In the genomic region with DNA sequence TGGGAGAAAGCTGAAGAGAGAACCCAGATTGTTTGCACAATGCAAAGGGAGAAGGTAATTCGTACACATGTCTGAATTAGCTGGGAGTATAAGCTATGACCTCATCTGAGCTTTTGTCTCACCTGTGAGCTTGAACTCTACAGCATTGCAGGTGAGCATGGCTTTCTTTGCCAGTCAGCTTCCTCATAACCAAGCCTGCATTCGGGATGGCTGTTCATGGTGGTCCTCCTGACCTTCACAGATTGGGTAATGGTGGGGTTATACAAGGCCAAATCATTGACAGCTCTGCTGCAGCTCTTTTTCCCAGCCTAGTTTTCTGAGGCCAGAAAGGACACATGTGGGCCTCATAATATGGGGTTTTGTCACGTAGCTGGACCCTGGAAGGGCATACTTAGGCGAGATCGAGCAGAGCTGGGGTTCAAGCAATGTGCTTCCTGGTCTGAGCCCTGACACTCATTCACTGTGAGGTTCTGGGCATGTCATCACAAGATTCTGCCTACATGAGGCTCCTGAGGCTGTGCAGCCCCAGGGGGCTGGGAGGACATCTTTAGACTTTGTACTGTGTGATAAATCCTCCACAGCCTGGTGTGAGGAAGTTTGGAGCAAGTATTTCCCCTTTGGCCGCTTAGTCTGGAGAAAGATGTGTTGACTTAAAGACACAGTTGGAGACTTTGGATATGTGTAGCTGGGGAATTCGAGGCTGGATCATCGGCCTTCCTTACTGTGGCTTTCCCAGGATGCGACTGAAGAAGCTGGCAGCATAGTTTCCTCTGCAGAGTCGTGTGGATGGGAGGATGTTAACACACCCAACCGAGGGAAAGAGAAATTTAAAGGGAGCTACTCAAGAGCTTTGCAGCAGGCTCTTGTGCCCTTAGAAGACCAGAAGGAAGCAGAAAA, we compare ENCODE assay signal across 11 mouse cellular contexts. TPM values are rescaled to one million over a fixed set of nuclear protein-coding genes. Genes with fewer than 3 reads are reported as not detected.
A peak's percentile ranks its signal among the peaks of the same experiment; 100 is the strongest.
DNase-seq lines count a peak whose midpoint lies in the region; ATAC-seq and TF ChIP-seq lines count a peak whose summit lies in the region.
"Had no signal": no experiment of that assay in that cellular context is flagged by ENCODE, and none has a peak within 500 bp of the region (broad histone marks: within the 10 kb centered on the region; RNA-seq: fewer than 3 reads in every experiment).

No protein-coding gene starts in this region.

- H3K9ac ChIP-seq in forebrain, embryonic 14.5 days (ENCODE audit: low read length) = no peak overlapping the region
- H3K9ac ChIP-seq in forebrain, embryonic 12.5 days = no peak overlapping the region

- no peak for DNase-seq in forebrain, embryonic 14.5 days (ENCODE audit: low spot score)
- DNase-seq in lung, postnatal 10 days = peak; percentile 40
- DNase-seq in lung, adult 18-20 months = no peak
- peak; percentile 46 to 54 for DNase-seq in heart, postnatal 10 days
- no peak for DNase-seq in spleen, adult 18-20 months
- DNase-seq: B cell, adult 2 months; cerebellum, postnatal 36 days had no signal

- H3K27ac ChIP-seq in forebrain, embryonic 14.5 days (ENCODE audit: low read depth, low read length) = no peak overlapping the region
- H3K27ac ChIP-seq in forebrain, embryonic 12.5 days = no peak overlapping the region
- H3K27ac ChIP-seq in small intestine, adult 2 months (ENCODE audit: insufficient read depth, low read depth, low read length) = peak overlapping the region; percentile 49
- H3K27ac ChIP-seq: macrophage had no signal

- no peak for TF ChIP-seq POLR2A in small intestine, adult 2 months (IDR thresholded peaks at IDR 0.05; ENCODE audit: low read depth, low read length)

- H3K36me3 ChIP-seq in forebrain, embryonic 14.5 days (ENCODE audit: control insufficient read depth, insufficient read depth, low read length) = no peaks in the 10 kb centered on the region
- no peaks in the 10 kb centered on the region for H3K36me3 ChIP-seq in forebrain, embryonic 12.5 days (replicated peaks)
- no peaks in the 10 kb centered on the region for H3K36me3 ChIP-seq in small intestine, adult 2 months (ENCODE audit: control insufficient read depth, insufficient read depth, low read length)

- no peak overlapping the region for H3K4me2 ChIP-seq in forebrain, embryonic 14.5 days (ENCODE audit: low read length)
- H3K4me2 ChIP-seq in forebrain, embryonic 12.5 days = no peak overlapping the region

- no peaks in the 10 kb centered on the region for H3K9me3 ChIP-seq in forebrain, embryonic 14.5 days (replicated peaks; ENCODE audit: control insufficient read depth, low read length)
- no peaks in the 10 kb centered on the region for H3K9me3 ChIP-seq in forebrain, embryonic 12.5 days

- TF ChIP-seq CTCF in small intestine, adult 2 months (IDR thresholded peaks at IDR 0.05; ENCODE audit: extremely low read depth, insufficient read length, insufficient replicate concordance, low read depth, low read length) = no peak

- no peaks in the 10 kb centered on the region for H3K27me3 ChIP-seq in forebrain, embryonic 14.5 days (replicated peaks; ENCODE audit: control insufficient read depth, insufficient read depth, low read length)
- no peaks in the 10 kb centered on the region for H3K27me3 ChIP-seq in forebrain, embryonic 12.5 days
- no peaks in the 10 kb centered on the region for H3K27me3 ChIP-seq in small intestine, adult 2 months (ENCODE audit: control insufficient read depth, insufficient read depth, low read length)

- intact Hi-C loops in heart, postnatal 10 days (cut with DNase I) = loop anchor here (5.0 kb wide), 2 partner anchors 72 to 92 kb away; no protein-coding TSS in a partner anchor

- 64% methylated on average over 11 of the region's 11 CpGs for WGBS in forebrain, embryonic 14.5 days
- 69% methylated on average over 11 of the region's 11 CpGs for WGBS in forebrain, embryonic 12.5 days
- WGBS in small intestine, adult 2 months = 24% methylated on average over 11 of the region's 11 CpGs

- peaks cover 15% of the 10 kb centered on the region; the same call in 1 of the 2 replicates for H3K4me1 ChIP-seq in forebrain, embryonic 14.5 days (ENCODE audit: control insufficient read depth, insufficient read depth, low read length)
- H3K4me1 ChIP-seq in forebrain, embryonic 12.5 days = no peaks in the 10 kb centered on the region
- peaks cover 5% of the 10 kb centered on the region; the same call in 1 of the 2 replicates for H3K4me1 ChIP-seq in small intestine, adult 2 months (ENCODE audit: control insufficient read depth, insufficient read depth, insufficient read length, low read length)

- peak; percentile 24; the same call in 1 of the 2 replicates for ATAC-seq in forebrain, embryonic 14.5 days
- ATAC-seq in forebrain, embryonic 12.5 days (ENCODE audit: low FRiP score) = no peak
- ATAC-seq in frontal cortex, adult (ENCODE audit: low TSS enrichment) = no peak

- no peak overlapping the region for H3K4me3 ChIP-seq in forebrain, embryonic 14.5 days (ENCODE audit: low read depth, low read length)
- no peak overlapping the region for H3K4me3 ChIP-seq in forebrain, embryonic 12.5 days (replicated peaks)
- H3K4me3 ChIP-seq in small intestine, adult 2 months (ENCODE audit: low read depth, low read length) = no peak overlapping the region

RNA-seq across cellular contexts. Expression of gene Kcne4, which starts 2.3 kb away (rescaled TPM):
- polyA plus RNA-seq in forebrain, embryonic 14.5 days (2014; fragmentation: Nextera tagmentation; extraction: Ambion mirVana) = 1.2 and 1.3 TPM in 2 replicates
- polyA plus RNA-seq in forebrain, embryonic 12.5 days (2016; fragmentation: Nextera tagmentation; extraction: Ambion mirVana) = 1.0 and 1.2 TPM in 2 replicates
- total RNA-seq in heart, postnatal 10 days (2021) = 1 to 10 TPM; 3.1 to 4.4 TPM
- polyA plus RNA-seq in small intestine, adult 2 months (2012; rRNA removed) = 0.20 and 0.29 TPM in 2 replicates
- polyA plus RNA-seq: macrophage had no signal

Comparison
In these comparisons a context has a peak if more than half of its experiments do, and no peak if none do; other contexts are left out.
1. DNase-seq: peak in lung, postnatal 10 days (single experiment) and heart, postnatal 10 days (2 of 2); none in forebrain, embryonic 14.5 days (single experiment), lung, adult 18-20 months (0 of 2) and spleen, adult 18-20 months (0 of 2).